In the genomic region with DNA sequence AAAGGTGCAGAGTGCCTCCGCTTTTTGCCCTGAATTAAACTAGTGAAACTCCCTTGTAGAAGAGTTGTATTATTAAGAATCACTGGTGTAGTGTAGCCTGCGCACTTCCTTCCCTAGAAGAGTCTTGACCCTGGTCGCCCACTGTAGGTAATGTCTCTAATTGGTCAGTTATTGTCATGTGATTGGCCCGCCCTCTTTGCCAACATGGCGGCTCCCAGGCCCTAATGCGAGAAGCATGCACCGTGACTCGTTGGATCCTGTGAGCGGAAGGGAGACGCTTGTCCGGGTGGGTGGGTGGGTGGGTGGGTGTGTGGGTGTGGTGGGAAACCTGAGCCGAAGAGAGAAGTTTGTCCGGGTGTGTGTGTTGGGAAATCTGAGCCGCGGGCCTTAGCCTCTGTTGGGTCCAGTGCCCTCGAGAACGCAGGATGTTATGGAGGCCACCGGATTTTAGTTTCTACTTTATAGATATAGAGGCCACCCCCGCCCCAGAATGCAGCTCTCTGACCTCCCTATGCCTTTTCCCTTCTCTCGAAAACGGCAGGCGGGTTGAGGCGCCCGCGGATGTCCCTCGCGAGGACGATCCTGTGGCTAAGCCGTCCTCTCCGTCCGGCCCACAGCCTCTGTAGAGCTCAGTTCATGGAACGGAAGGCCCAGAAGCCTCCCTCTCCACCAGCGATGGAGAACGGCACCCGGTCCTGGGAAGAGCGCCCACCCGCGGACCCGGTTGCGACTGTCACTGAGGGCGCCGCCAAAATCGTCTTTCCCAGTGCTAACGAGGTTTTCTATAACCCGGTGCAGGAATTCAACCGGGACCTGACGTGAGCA, we compare ENCODE assay signal across 8 mouse cellular contexts. TPM values are rescaled to one million over a fixed set of nuclear protein-coding genes. Genes with fewer than 3 reads are reported as not detected.
DNase-seq lines count a peak whose midpoint lies in the region; ATAC-seq lines count a peak whose summit lies in the region.

No protein-coding gene starts in this region.

- peak overlapping the region; percentile 94 for H3K4me2 ChIP-seq in hindbrain, embryonic 14.5 days (replicated peaks)

- no peaks in the 10 kb centered on the region for H3K9me3 ChIP-seq in hindbrain, embryonic 14.5 days (ENCODE audit: control insufficient read depth, low read length)

- H3K27ac ChIP-seq in hindbrain, embryonic 14.5 days: no peak overlapping the region; the same call in 1 of the 2 replicates

- under 1% methylated on average over 47 of the region's 47 CpGs for WGBS in hindbrain, embryonic 14.5 days

- ATAC-seq in hindbrain, embryonic 14.5 days (ENCODE audit: low FRiP score): peak; percentile 89

- H3K36me3 ChIP-seq in hindbrain, embryonic 14.5 days (replicated peaks; ENCODE audit: control insufficient read depth, insufficient read depth): peaks cover 24% of the 10 kb centered on the region

- H3K4me3 ChIP-seq in hindbrain, embryonic 14.5 days (replicated peaks; ENCODE audit: low read length): peak overlapping the region; percentile 67

- H3K4me1 ChIP-seq in hindbrain, embryonic 14.5 days (replicated peaks; ENCODE audit: control insufficient read depth, insufficient read depth, low read length): peaks cover 41% of the 10 kb centered on the region

- peak overlapping the region; percentile 69 for H3K9ac ChIP-seq in hindbrain, embryonic 14.5 days

- no peaks in the 10 kb centered on the region for H3K27me3 ChIP-seq in hindbrain, embryonic 14.5 days (ENCODE audit: control insufficient read depth, insufficient read depth, low read length)

- peak; percentile 94 for DNase-seq in NIH3T3 (ENCODE audit: low read depth)
- peak; percentile 93 to 94 for DNase-seq in cerebellum, postnatal 10 days
- DNase-seq in frontal cortex, postnatal 14 days (ENCODE audit: low spot score in 2 of 2): peak; percentile 81 to 86
- peak; percentile 85 for DNase-seq in hindbrain, embryonic 14.5 days (ENCODE audit: low spot score)
- peak; percentile 84 to 91 for DNase-seq in layer of hippocampus, postnatal 36 days
- DNase-seq in lung, postnatal 25 days (ENCODE audit: low spot score): peak; percentile 95
- peak; percentile 95 for DNase-seq in retina, embryonic 14.5 days (ENCODE audit: low spot score)
- peak; percentile 80 to 82 for DNase-seq in thymus, postnatal 36 days

RNA-seq across cellular contexts. Expression of gene Nacc1, which starts 1.6 kb away (rescaled TPM):
- polyA plus RNA-seq in hindbrain, embryonic 14.5 days (2014; fragmentation: Nextera tagmentation; extraction: Ambion mirVana): 17.8 and 18.1 TPM in 2 replicates
- total RNA-seq in layer of hippocampus, postnatal 36 days (2021): 10 to 100 TPM; 85.9 to 92.2 TPM

RNA-seq across cellular contexts. Expression of gene Trmt1, which starts 3.2 kb away (rescaled TPM):
- polyA plus RNA-seq in hindbrain, embryonic 14.5 days (2014; fragmentation: Nextera tagmentation; extraction: Ambion mirVana): 55.2 and 62.1 TPM in 2 replicates
- total RNA-seq in layer of hippocampus, postnatal 36 days (2021): 100 to 1,000 TPM in 1 of 2 experiments, 10 to 100 TPM in 1; 95.2 to 115 TPM

RNA-seq across cellular contexts. Expression of gene Lyl1, which starts 12.0 kb away (rescaled TPM):
- 3.8 and 5.1 TPM in 2 replicates for polyA plus RNA-seq in hindbrain, embryonic 14.5 days (2014; fragmentation: Nextera tagmentation; extraction: Ambion mirVana)
- total RNA-seq in layer of hippocampus, postnatal 36 days (2021): 1 to 10 TPM; 1.2 to 2.0 TPM

RNA-seq across cellular contexts. Expression of gene Ier2, which starts 26.7 kb away (rescaled TPM):
- polyA plus RNA-seq in hindbrain, embryonic 14.5 days (2014; fragmentation: Nextera tagmentation; extraction: Ambion mirVana): 17.4 and 20.1 TPM in 2 replicates
- total RNA-seq in layer of hippocampus, postnatal 36 days (2021): 1 to 10 TPM; 7.2 to 7.6 TPM

RNA-seq across cellular contexts. Expression of gene G430095P16Rik, which starts 33.5 kb away (rescaled TPM):
- polyA plus RNA-seq in hindbrain, embryonic 14.5 days (2014; fragmentation: Nextera tagmentation; extraction: Ambion mirVana): 0.55 and 0.71 TPM in 2 replicates
- total RNA-seq in layer of hippocampus, postnatal 36 days (2021): not detected
